Mouse (Mus musculus) ES-CJ7 (cell line): Measurements from ENCODE around the gene Slc41a2.
"Not testable (repeated sequence)": the region's sequence is repeated elsewhere in the genome, so short reads cannot be mapped to it uniquely, and the experiment has no call there.

Source experiments
- DNase-seq: peaks from one replicate; pipeline ENCODE4 v3.0.0; 2011; ENCODE audit warnings: low read depth, low spot score

The Slc41a2 gene

DNA sequence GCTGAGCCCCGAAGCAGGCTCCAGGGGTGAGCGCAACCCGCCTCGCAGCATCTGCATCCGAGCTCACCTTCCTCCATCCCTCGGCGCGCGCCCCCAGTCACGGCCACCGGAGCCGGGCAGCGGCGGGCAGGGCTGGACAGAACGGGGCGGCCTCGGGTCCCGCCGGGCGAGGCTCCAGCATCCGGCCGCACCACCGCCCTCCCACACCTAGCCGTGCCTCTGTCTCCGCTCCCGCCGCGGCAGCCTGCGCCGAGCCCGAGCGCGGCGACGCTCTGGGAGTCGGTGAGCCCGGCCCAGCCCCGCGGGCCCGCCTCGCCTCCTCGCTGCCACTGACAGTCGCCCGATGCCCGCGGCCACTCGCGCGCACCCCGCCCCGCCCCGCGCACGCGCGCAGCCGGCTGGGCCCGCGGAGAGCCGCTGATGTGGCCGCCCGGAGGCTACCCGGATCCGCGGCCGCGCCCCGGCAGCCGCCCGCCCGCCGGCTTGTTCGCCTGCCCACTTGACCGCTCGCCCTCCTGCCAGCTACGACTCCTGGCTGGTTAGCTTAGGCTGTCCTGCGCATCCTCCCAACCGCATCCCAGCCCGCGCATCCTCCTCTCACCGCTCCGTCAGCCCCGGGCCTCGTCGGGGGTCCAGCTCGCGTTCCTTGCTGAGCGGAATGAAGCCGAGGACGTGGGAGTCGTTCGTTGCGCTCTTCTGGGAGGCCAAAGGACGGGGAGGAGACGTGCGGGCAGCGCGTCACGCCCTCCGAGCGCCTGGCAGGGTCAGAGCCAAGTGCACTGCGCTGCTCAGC, at the start of gene Slc41a2:
Gene Slc41a2 (minus strand): TSS at position 724 of the 793 bp plus-strand sequence.
- DNase-seq = no peak

DNA sequence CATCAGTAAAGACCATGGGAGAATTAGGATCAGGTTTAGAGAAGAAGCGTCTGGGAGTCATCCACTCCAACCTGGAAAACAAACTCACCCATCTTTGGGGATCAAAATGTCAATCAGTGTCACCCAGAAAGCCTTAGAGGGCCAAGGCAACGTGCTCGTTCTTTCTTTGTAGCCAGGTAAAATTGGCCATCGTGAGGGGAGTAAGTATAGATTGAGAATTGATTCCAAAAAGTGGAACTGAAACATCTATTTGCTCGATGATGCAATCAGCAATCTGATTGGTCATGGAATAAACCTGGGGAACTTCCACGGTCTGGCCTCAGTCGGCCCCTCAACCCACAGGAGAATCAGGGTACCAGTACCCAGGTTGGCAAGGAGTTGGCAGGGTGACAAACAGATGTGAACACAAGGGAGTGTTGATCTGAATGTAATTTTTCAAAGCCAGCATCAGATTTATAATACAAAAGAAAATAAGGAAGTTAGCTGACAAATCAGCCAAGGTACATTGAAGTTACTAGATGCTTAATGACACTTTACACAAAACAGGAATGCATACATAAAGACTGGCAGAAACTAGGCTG, 47.7 kb upstream of the Slc41a2 start:
- DNase-seq = no peak

DNA sequence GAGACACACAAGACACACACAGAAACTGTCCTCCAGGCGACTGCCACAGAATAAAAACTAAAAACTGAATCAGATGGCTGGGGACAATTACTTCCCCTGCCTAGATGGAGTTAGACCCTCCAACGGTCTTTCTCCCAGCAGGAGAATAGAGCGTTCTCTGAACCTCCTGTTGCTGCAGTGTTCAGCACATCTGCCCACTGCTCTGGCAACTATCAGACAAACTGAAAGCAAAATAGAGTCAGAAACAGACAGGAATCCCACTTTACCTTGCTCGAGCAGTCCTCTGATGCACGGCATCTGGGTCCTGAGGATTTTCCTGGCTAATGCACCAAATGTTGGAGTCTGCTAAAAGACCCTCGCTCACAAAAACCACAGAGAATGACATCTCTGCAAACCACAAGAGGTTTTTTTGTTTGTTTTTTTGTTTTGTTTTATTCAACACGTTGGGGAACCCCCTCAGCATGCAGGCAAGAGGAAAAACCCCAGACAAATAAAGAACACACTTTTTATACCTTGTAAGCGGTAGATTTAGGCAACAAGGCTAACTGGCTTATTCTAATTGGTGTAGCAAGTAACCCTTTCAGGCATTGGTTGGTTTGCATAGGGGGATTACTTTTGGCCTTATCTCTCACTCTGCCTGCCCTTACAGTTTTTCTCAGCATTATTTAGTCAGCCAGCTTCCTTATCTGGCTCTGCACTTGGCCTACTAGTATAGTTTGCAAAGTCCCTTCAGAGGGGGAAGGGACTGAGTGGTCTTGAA, 47.0 kb upstream of the Slc41a2 start:
- DNase-seq = no peak

DNA sequence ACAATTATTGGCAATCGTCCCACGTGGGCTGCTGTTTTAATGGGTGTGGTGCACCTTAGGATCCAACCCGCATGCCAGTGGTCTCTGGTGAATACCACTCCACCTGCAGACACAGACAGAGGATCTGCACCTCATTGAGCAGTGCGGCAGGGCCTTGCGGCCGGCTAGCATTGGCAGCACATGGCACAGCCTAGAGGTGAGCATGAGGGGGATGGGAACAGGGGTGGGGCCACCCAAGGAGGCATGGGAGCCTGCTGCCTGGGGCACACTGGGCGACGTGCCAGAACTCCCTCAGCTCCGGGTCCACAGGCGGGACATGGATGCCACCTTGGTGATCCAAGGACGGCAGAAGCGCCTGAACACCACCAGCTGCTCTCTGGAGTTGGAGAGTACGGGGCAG, 46.2 kb upstream of the Slc41a2 start:
- no peak for DNase-seq

DNA sequence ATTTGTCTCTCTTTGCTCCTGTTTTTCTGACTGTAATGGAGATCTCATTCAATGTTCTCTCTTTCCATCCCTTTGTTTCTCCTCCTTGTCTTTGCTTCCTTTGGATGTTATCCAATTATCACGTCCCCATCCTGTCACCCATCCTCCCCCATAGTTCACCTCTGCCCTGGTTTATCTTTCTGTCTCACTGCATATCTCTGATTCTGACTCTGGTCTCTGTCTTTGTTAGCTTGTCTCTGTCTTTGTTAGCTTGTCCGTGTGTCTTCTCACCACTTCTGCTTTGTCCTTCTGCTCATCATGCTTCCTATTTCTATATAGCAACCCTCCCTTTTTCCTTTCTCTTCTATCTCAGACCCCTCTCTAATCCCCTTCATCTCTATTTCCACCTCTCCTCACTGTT, 45.3 kb upstream of the Slc41a2 start:
- DNase-seq = no peak

DNA sequence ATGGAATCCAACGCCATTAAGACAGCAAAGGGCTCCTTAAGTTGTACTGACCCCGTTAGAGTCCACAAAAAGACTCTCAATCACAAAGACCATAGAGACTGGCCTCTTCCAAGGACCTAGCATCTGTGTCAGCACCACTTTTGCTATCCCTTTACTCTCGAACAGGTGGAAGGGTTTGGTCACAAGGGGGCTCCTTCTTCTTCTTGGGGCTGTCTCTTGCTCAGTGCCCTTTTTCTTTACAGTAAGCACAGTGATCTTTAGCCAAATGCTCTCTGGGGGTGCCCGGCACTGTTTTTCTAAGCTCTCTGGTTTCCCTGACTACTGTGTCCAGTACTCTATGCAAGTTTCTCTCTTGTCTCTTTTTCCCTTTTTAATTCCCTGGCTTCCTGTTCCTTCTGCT, 44.8 kb upstream of the Slc41a2 start:
- no peak for DNase-seq

DNA sequence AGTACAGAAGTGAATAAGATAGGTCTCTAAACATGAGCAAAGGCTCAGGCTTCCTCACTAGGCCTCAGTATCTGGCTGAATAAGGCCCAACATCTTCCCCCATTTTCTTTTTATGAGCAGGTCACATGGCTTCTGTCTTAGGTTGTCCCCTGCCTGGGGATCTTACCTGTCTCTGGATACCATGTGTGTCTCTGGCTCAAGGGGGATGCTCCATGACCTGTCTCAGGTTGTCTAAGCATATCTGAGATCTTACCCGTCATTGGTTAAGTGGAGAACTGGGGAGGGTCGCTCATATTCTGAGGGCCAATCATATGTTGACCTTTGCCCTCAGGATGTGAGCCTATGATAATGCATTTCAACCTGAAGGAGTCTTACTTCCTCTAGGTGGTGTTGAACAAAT, 42.8 kb upstream of the Slc41a2 start:
- DNase-seq = no peak

DNA sequence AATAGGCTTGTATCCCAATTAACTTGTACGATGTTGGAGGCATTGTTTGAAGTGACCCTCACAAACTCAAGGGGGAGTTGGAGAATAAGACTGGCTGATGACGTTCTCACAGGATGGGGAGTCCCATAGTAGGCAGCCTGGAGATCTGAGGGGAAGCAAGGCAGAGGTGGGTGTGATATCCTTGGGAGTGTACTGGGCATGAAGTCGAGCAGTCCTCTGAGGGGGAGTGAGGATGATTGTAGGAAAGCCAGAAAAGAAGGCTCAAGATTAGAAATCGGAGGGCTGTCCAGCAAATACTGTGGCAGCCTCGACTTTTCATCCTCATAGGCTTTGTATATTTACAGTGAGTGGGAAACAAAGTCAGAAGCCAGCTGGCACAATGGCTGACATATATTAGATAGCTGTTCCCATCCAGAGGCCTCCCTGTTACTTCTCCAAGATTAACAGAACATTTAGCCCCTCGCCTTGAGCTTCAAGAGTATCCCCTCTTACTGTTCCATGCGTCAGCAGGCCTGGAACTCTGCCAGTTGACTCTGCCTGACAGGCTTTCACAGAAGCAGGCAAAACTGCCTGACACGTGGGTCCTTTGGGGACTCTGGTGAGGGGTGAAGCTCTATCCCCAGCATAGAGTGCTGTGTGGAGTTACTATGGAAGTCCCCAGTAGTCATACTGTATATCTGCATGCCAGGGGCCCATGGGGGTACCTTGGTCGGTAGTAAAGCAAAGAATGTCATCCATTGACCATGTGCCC, 40.6 kb upstream of the Slc41a2 start:
- no peak for DNase-seq

DNA sequence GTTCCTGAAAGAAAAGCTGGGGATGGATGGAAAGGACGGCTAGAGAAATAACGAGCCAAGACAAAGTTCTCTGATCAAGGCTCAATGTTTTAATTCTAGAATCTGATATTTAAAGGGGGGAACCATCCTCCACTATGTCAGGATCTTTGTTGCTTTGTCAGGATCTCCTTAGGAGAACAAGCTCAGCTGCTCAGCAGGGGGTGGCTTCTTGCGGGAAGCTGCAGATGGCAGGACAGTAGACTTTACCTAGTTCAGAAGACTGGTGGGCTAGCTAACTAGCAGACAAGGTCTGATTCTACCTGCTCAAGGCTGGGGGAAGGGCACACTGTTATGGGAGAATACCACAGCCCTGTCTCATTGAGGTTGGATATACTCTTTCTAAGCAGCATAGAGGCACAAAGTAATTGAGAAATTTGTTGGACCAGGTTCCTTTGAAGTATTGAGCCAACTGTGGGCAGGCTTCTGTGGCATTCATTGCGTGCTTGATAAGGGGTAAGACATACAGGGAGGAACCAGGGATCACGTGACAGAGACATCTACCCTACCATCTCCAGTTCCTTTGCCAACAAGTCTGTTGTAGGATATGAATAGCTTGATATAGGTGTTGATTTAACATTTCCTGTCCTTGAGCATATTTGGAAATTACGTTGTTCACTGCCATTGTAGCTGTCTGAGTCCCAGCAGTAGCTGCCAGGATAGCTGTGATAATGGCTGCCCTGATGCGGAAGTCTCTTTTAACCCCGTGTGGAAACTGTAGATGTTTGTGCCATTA, 39.4 kb upstream of the Slc41a2 start:
- no peak for DNase-seq

DNA sequence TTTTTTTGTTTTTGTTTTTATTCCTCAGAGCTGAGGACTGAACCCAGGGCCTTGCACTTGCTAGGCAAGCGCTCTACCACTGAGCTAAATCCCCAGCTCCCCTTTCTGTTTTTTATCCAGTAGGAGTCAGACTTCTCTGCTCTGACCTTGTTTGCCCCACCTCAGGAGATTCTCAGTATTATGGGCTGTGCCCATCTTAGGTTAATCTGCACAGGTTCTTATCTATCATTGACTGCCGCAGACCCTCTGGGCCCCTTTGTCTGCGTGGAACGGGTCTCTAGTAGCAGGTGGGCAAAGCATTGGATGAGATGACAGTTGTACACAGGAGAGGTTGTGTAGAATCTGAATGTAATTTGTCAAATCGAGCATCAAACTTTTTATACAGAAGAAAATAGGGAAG, 37.8 kb upstream of the Slc41a2 start:
- DNase-seq = not testable (repeated sequence)

DNA sequence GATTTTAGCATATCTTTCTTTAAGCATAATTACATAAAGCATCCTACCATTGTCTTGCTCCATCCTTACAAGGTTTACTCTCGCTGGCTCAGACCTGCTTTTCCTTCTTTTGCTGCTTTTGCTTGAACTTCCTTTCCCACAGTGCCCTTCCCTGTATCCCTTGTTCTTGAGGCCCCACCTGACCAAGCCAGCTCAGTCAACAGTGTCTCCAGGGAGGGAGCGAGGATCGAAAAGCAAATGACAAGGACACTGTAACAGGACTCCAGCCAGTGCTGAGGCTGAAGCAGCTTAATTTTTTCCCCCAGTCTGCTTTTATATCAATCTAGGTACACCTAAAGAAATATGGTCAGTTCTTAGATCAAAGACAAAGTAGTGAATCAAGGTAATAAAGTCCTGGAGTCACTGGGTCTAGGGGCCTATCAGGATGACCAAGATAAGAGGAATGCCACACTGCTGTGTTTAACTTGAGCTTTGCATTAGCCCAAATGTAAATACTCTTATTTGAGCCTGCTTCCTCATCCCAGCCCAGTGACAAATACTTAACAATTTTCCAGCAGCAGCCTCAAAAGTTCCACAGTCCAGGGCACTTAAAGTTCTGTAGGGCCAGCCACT, 36.5 kb upstream of the Slc41a2 start:
- DNase-seq = no peak

DNA sequence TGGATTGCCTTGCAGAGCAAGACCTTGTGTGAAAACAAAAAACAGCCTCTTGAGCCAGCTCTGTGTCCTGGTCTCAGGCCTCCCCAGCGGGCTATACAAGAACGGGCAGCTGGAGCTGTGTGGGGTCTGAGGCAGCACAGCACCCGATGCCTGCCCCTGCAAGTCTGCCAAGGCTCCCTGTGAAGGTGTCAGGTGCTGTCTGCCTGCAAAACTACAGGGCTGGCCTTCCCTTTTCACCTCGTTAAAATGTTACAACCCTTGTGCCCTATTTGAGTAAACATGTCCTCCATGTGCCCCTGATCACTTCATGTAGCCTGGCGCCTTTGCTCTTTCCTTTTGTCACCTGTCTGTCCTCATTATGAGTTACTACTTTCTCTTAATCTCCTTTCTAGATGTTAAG, 31.2 kb upstream of the Slc41a2 start:
- no peak for DNase-seq

DNA sequence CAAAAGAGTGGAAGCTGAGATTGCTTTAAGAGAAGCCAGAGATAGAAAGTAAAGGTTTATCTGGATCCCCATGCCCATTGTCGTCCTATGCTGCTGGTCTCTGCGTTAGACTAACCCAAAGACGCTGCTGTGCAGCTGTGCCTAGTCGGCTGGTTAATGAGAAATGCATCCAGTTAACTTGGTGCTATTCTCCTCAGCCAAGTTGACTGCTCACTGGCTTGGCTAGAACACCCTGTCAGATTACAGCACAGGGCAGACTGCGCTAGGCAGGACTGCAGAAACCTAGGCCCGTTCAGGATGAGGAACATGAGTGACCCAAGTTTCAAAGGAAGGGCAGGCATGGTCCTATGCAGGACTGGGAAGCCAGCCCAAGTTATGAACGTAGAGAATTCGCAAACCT, 25.8 kb upstream of the Slc41a2 start:
- no peak for DNase-seq

DNA sequence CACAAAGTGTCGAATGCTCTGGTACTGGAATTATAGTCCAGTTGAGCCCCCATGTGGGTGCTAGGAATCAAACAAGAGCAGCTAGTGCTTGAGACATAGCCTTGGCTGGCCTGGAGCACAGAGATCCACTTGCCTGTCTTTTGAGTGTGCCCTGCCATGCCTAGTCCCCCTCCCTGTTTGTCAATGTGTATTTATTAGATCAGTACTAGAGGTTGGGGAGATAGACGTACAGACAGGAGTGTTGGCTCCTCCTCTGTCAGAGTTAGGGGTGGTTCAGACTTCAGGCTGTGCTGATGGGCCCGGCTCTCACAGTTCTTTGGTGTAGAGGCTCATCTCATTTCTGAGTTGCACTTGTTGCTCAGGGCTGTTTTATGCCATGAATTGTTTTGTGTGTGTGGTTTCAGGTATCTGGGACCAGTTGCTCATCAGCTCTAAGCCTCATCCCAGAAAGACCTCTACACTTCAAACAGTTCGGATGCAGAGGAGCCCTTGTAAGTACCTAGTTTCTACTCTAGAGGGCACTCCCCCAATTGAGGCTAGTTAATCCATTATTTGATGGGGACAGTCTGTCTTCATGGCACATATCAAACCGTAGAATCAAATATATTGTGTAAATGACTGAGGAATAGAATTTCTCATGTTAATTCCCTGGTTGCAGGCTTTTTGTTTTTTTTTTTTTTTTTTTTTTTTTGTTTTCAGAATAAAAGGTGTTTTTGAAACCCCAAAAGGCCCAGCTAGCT, 24.1 kb upstream of the Slc41a2 start:
- DNase-seq = peak; percentile 63

DNA sequence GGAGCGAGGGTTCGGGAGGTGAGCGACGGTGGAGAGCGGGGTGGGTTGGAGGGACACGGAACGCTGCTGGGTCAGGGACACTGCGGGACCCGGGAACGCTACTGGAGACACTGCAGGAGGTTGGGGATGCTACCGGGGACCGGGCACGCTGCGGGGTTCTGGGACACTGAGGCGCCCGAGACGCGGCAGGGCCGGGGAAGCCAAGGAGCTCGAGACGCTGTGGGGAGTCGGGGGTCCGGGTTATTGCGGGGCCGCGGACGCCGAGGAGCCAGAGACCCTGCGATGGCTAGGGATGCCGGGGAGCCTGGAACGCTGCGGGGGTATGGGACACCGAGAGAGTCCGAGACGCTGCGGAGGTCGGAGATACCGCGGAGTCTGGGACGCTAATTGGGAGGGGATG, 22.7 kb upstream of the Slc41a2 start:
- DNase-seq = no peak

DNA sequence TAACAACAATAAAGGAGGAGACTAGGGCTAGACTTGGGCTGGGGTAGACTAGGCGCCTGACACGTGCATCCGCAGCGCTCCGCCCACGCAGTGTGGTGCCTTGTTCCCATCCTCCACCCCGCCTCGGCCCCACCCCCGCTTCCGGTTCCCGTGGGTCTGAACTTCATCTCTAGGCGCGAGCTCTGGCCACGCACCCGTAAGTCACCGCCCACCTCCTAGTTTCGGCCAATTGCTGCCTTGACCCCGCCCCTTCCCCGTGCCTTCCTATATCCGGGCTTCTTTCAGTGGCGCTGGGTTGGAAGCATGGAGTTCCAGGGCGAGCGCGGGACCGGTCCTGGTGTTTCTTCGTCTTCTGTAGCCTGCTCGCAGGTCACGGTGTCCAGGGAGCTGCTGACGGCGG, 22.3 kb upstream of the Slc41a2 start, which contains the start of gene D10Wsu102e:
Gene D10Wsu102e (plus strand): TSS at position 266 of the 400 bp plus-strand sequence.
- peak; percentile 98 for DNase-seq

DNA sequence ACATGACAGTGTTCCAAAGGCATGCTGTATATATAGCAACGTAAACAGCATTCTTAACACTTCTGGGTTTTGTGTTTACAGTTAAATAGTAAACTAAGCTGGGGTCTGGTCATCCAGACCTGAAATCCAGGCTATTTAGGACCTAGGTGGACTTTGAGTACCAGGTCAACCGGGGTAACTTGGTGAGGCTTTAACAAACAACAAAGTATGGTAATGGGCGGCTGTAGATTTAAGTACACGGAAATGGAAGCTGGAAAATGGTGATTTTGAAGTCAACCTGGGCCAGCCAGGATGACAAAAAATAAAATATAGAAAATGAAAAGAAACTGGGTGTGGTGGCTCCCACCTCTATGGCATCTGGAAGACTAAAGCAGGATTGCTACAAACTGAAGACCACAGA, 21.8 kb upstream of the Slc41a2 start:
- no peak for DNase-seq

DNA sequence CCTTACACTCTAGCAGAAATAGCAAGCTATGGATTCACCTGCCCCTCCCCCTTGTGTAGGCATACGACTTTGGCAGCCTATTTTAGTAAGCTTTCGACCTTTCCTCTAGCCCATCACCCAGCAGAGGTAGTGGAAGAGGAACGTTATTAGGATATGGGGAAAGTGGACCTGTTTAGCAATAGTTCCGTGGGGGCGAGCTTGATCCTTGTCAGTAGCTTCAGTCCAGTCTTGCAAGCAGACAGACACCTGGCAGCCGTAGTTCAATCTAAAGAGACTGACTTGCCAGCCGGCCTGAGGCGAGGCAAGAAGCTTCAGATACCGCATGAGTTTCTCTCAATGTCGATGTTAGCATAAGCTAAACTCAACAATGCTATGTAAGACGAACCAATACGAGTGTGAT, 18.7 kb upstream of the Slc41a2 start:
- DNase-seq = no peak

DNA sequence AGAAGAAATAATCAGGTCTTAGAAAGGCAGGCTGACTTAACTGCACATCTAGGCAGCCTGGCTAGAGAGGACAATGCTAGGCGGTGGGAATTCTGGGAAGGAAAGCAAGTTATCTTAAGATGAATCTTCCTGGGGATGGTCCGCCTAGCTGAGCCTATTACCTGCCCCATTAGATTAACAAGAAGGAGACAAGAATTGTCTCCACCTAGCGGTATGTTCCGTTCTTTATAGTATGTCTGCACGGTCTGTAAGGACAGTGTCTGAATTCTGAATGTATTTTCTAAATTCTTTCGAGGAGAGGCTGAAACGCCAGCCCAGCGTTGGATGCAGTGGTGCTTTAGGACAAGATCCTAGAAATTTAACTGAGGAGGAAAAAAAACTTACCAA, 16.6 kb upstream of the Slc41a2 start:
- DNase-seq = peak; percentile 42

DNA sequence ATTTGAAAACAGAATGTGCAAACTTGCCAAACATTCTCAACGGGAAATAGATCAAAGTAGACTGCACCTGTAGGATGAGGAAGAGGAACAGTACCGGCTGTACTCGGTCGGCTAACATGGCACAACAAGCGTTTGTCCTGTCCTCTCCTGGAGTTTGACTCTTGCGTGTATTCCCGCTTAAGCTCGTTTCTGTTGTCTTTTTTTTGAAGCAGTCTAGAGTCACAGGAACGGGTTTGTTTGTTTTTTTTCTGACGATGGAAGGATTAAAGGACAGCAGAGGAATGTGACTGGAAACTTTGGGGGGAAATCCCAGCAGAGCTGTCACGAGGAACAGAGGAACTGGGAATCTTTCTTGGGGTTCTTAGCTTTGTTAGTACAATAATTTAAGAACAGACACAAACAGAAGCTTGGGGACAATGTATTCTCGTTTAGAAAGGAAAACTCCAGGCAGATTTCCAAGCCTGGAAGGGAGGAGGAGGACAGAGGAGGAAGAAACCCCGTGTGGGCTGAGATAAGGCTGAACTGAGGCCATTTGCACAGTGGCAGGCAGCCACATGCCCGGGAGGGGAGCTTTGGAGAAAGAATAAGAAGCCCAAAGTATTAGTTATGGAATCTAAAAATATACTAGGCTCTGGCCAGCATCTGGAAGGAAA, 16.1 kb upstream of the Slc41a2 start:
- no peak for DNase-seq
